In the genomic region with DNA sequence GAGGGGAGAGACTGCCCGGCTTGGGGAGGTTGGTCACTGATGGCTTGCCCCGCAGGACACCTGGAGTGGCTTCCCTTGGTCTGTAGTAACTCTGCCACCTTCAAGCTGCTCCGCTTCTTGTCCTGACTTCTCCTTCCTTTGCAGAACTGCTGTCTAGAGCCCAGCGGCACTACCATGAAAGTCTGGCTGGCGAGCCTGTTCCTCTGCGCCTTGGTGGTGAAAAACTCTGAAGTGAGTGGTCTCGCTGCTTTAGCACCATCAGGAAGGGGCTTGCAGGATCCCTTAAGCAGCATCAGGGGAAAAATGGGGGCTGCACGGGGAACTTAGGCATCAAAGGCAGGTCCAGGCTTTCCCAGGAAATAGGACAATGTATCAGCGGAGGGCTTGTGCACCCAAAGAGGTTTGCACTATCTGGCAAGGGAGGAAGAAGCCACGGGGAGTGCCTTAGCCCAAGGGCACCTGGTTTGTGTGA, we compare ENCODE assay signal across 8 mouse cellular contexts. TPM values are rescaled to one million over a fixed set of nuclear protein-coding genes. Genes with fewer than 3 reads are reported as not detected.
DNase-seq lines count a peak whose midpoint lies in the region; ATAC-seq and TF ChIP-seq lines count a peak whose summit lies in the region.

No protein-coding gene starts in this region.

- no peaks in the 10 kb centered on the region for H3K4me1 ChIP-seq in ES-Bruce4 (ENCODE audit: control insufficient read depth, insufficient read depth, low read length)
- H3K4me1 ChIP-seq in limb, embryonic 12.5 days (replicated peaks), result peaks cover 9% of the 10 kb centered on the region; the same call in 1 of the 2 replicates
- H3K4me1 ChIP-seq in neural tube, embryonic 15.5 days, result peaks cover 12% of the 10 kb centered on the region

- no peaks in the 10 kb centered on the region for H3K27me3 ChIP-seq in ES-Bruce4 (ENCODE audit: control insufficient read depth, insufficient read depth, low read length, poor library complexity, severe bottlenecking)
- H3K27me3 ChIP-seq in limb, embryonic 12.5 days, result peaks cover 8% of the 10 kb centered on the region; the same call in 1 of the 2 replicates
- H3K27me3 ChIP-seq in neural tube, embryonic 15.5 days (replicated peaks), result peaks cover 7% of the 10 kb centered on the region; the same call in 1 of the 2 replicates

- no peaks in the 10 kb centered on the region for H3K9me3 ChIP-seq in ES-Bruce4 (replicated peaks; ENCODE audit: control insufficient read depth, insufficient read depth, low read length, poor library complexity, severe bottlenecking)
- no peaks in the 10 kb centered on the region for H3K9me3 ChIP-seq in limb, embryonic 12.5 days
- no peaks in the 10 kb centered on the region for H3K9me3 ChIP-seq in neural tube, embryonic 15.5 days (replicated peaks)

- peak; percentile 52 for ATAC-seq in granulocyte monocyte progenitor cell, adult 5-6 weeks (replicated peaks; ENCODE audit: poor library complexity, severe bottlenecking)
- no peak for ATAC-seq in limb, embryonic 12.5 days (ENCODE audit: insufficient number of reproducible peaks, insufficient read depth, low FRiP score, low TSS enrichment, low read depth)
- peak; percentile 34; the same call in 1 of the 2 replicates for ATAC-seq in neural tube, embryonic 15.5 days (ENCODE audit: low FRiP score)

- peak; percentile 23 for DNase-seq in gastrocnemius, postnatal 25 days
- no peak for DNase-seq in gastrocnemius, postnatal 4 days (ENCODE audit: low spot score in 2 of 2)
- DNase-seq in yolk sac, embryonic 10.5 days (ENCODE audit: low spot score), result no peak
- no peak for DNase-seq in urinary bladder, adult 2 months (ENCODE audit: low spot score)

- TF ChIP-seq POLR2A in ES-Bruce4 (IDR thresholded peaks at IDR 0.05; ENCODE audit: insufficient read depth, low read length), result no peak

- no peak for TF ChIP-seq EP300 in ES-Bruce4 (IDR thresholded peaks at IDR 0.05; ENCODE audit: insufficient read depth, low read depth, low read length)

- H3K27ac ChIP-seq in ES-Bruce4 (ENCODE audit: insufficient read depth, low read length), result no peak overlapping the region
- H3K27ac ChIP-seq in limb, embryonic 12.5 days, result no peak overlapping the region; the same call in 1 of the 2 replicates
- 0 out of 2 replicates have a peak overlapping the region, but pooled peaks have one; percentile 0 for H3K27ac ChIP-seq in neural tube, embryonic 15.5 days (replicated peaks)

- peak overlapping the region; percentile 22 for H3K9ac ChIP-seq in ES-Bruce4 (ENCODE audit: low read depth, poor library complexity, severe bottlenecking)
- peak overlapping the region; percentile 75 for H3K9ac ChIP-seq in limb, embryonic 12.5 days (replicated peaks)
- peak overlapping the region; percentile 60 for H3K9ac ChIP-seq in neural tube, embryonic 15.5 days (replicated peaks)

- peak overlapping the region; percentile 63 for H3K4me3 ChIP-seq in ES-Bruce4 (ENCODE audit: low read depth, low read length)
- peak overlapping the region; percentile 55 for H3K4me3 ChIP-seq in limb, embryonic 12.5 days (replicated peaks)
- peak overlapping the region; percentile 49 for H3K4me3 ChIP-seq in neural tube, embryonic 15.5 days (replicated peaks)

- H3K4me2 ChIP-seq in limb, embryonic 12.5 days, result peak overlapping the region; percentile 90
- H3K4me2 ChIP-seq in neural tube, embryonic 15.5 days, result peak overlapping the region; percentile 98

- no peaks in the 10 kb centered on the region for H3K36me3 ChIP-seq in ES-Bruce4 (ENCODE audit: control insufficient read depth, insufficient read depth, low read length, poor library complexity, severe bottlenecking)
- H3K36me3 ChIP-seq in limb, embryonic 12.5 days, result no peaks in the 10 kb centered on the region
- H3K36me3 ChIP-seq in neural tube, embryonic 15.5 days, result no peaks in the 10 kb centered on the region

- no peak for TF ChIP-seq CTCF in ES-Bruce4 (IDR thresholded peaks at IDR 0.05; ENCODE audit: low read depth, low read length)

- WGBS in limb, embryonic 12.5 days, result 3% methylated on average over 10 of the region's 10 CpGs
- WGBS in neural tube, embryonic 15.5 days, result 5% methylated on average over 10 of the region's 10 CpGs

RNA-seq across cellular contexts. Expression of gene Plau, which starts 0.5 kb away (rescaled TPM):
- 10 to 100 TPM; 19.1 to 19.6 TPM for total RNA-seq in gastrocnemius, postnatal 25 days (2021)
- 10 to 100 TPM; 25.8 to 28.2 TPM for total RNA-seq in gastrocnemius, postnatal 4 days (2021)
- 4.9 and 5.5 TPM in 2 replicates for polyA plus RNA-seq in ES-Bruce4 (2011; ENCODE audit: insufficient read depth, insufficient read length, low read depth, missing spikeins)
- total RNA-seq in granulocyte monocyte progenitor cell, adult 5-6 weeks (2014; fragmentation: Nextera tagmentation), result 2.9 and 4.2 TPM in 2 replicates
- total RNA-seq in granulocyte monocyte progenitor cell, adult 5-6 weeks (2017), result 7.5 and 9.1 TPM in 2 replicates
- 0.64 and 0.68 TPM in 2 replicates for polyA plus RNA-seq in limb, embryonic 12.5 days (2016; fragmentation: Nextera tagmentation; extraction: Ambion mirVana)
- polyA plus RNA-seq in neural tube, embryonic 15.5 days (2015; fragmentation: Nextera tagmentation; extraction: Ambion mirVana), result 0.83 and 1.1 TPM in 2 replicates
- 73.2 and 80.6 TPM in 2 replicates for polyA plus RNA-seq in urinary bladder, adult 2 months (2012; rRNA removed)

RNA-seq across cellular contexts. Expression of gene Camk2g, which starts 43.1 kb away (rescaled TPM):
- total RNA-seq in gastrocnemius, postnatal 25 days (2021), result 100 to 1,000 TPM; 149 to 190 TPM
- total RNA-seq in gastrocnemius, postnatal 4 days (2021), result 10 to 100 TPM; 92.5 to 94.3 TPM
- 30.1 and 33.9 TPM in 2 replicates for polyA plus RNA-seq in ES-Bruce4 (2011; ENCODE audit: insufficient read depth, insufficient read length, low read depth, missing spikeins)
- 28.0 and 35.2 TPM in 2 replicates for total RNA-seq in granulocyte monocyte progenitor cell, adult 5-6 weeks (2014; fragmentation: Nextera tagmentation)
- 50.3 and 65.9 TPM in 2 replicates for total RNA-seq in granulocyte monocyte progenitor cell, adult 5-6 weeks (2017)
- 59.0 and 67.8 TPM in 2 replicates for polyA plus RNA-seq in limb, embryonic 12.5 days (2016; fragmentation: Nextera tagmentation; extraction: Ambion mirVana)
- polyA plus RNA-seq in neural tube, embryonic 15.5 days (2015; fragmentation: Nextera tagmentation; extraction: Ambion mirVana), result 214 and 230 TPM in 2 replicates
- 134 and 139 TPM in 2 replicates for polyA plus RNA-seq in urinary bladder, adult 2 months (2012; rRNA removed)

Comparison
In these comparisons a context has a peak if more than half of its experiments do, and no peak if none do; other contexts are left out.
1. H3K9ac ChIP-seq: peak in every context shown above with its lines; median percentile 75 in limb, embryonic 12.5 days; 60 in neural tube, embryonic 15.5 days; 22 in ES-Bruce4.
2. RNA of gene Plau, which starts 0.5 kb away (polyA plus RNA-seq): 73.2 to 80.6 TPM in urinary bladder, adult 2 months; 4.9 to 5.5 TPM in ES-Bruce4, 0.83 to 1.1 TPM in neural tube, embryonic 15.5 days and 0.64 to 0.68 TPM in limb, embryonic 12.5 days; every median in the first group is over 10 times any median in the second.
3. Peak in every context shown above with its lines, with median percentiles within 50 percentile points of each other: H3K4me3 ChIP-seq.